Mouse (Mus musculus): ENCODE measurements around the gene Crybb3. TPM values are rescaled to one million over a fixed set of nuclear protein-coding genes. Genes with fewer than 3 reads are reported as not detected.

The Crybb3 gene
- polyA plus RNA-seq, 1 experiment, result 0.84 TPM

GRCm38 (mm10) chr5:113090750-113091149 lies 9.4 kb upstream of the Crybb3 start:
- no peaks in the 10 kb centered on the region for H3K27me3 ChIP-seq (ENCODE audit: control insufficient read depth, insufficient read depth, low read length)
- TF ChIP-seq CTCF (IDR thresholded peaks at IDR 0.05; ENCODE audit: control insufficient read depth, insufficient read depth, insufficient replicate concordance, low read depth, low read length) (no peak), POLR2A (IDR thresholded peaks at IDR 0.05; ENCODE audit: control insufficient read depth, low read depth, low read length) (no peak)
- peaks cover 2% of the 10 kb centered on the region for H3K4me1 ChIP-seq (ENCODE audit: control insufficient read depth, insufficient read depth, low read length)
- no peak overlapping the region for H3K27ac ChIP-seq (ENCODE audit: control insufficient read depth, insufficient read depth, low read depth, low read length)
- H3K36me3 ChIP-seq (ENCODE audit: control insufficient read depth, insufficient read depth, low read length), result no peaks in the 10 kb centered on the region
- H3K4me3 ChIP-seq (ENCODE audit: control insufficient read depth, low read depth, low read length), result no peak overlapping the region

- H3K4me1 ChIP-seq (ENCODE audit: control insufficient read depth, insufficient read depth, low read length), result peaks cover 5% of the 10 kb centered on the region
- TF ChIP-seq POLR2A (IDR thresholded peaks at IDR 0.05; ENCODE audit: control insufficient read depth, low read depth, low read length), result no peak
- no peak for TF ChIP-seq CTCF (IDR thresholded peaks at IDR 0.05; ENCODE audit: control insufficient read depth, insufficient read depth, insufficient replicate concordance, low read depth, low read length)
Observed at GRCm38 (mm10) chr5:113090077-113090690, 8.8 kb upstream of the Crybb3 start.

GRCm38 (mm10) chr5:113087465-113087864 lies 6.1 kb upstream of the Crybb3 start:
- H3K36me3 ChIP-seq (ENCODE audit: control insufficient read depth, insufficient read depth, low read length), result no peaks in the 10 kb centered on the region
- H3K4me3 ChIP-seq (ENCODE audit: control insufficient read depth, low read depth, low read length), result no peak overlapping the region
- H3K27me3 ChIP-seq (ENCODE audit: control insufficient read depth, insufficient read depth, low read length), result no peaks in the 10 kb centered on the region
- H3K27ac ChIP-seq (ENCODE audit: control insufficient read depth, insufficient read depth, low read depth, low read length), result no peak overlapping the region
- TF ChIP-seq CTCF (IDR thresholded peaks at IDR 0.05; ENCODE audit: control insufficient read depth, insufficient read depth, insufficient replicate concordance, low read depth, low read length) (no peak), POLR2A (IDR thresholded peaks at IDR 0.05; ENCODE audit: control insufficient read depth, low read depth, low read length) (no peak)
- H3K4me1 ChIP-seq (ENCODE audit: control insufficient read depth, insufficient read depth, low read length), result peaks cover 10% of the 10 kb centered on the region

More at GRCm38 (mm10) chr5:113090077-113090690, 8.8 kb upstream of the Crybb3 start:
- no peak overlapping the region for H3K4me3 ChIP-seq (ENCODE audit: control insufficient read depth, low read depth, low read length)
- H3K27me3 ChIP-seq (ENCODE audit: control insufficient read depth, insufficient read depth, low read length), result no peaks in the 10 kb centered on the region
- H3K36me3 ChIP-seq (ENCODE audit: control insufficient read depth, insufficient read depth, low read length), result no peaks in the 10 kb centered on the region
- no peak overlapping the region for H3K27ac ChIP-seq (ENCODE audit: control insufficient read depth, insufficient read depth, low read depth, low read length)

GRCm38 (mm10) chr5:113086990-113087389 lies 5.6 kb upstream of the Crybb3 start:
- Histone ChIP-seq H3K4me3 (ENCODE audit: control insufficient read depth, low read depth, low read length) (no peak overlapping the region), H3K27me3 (ENCODE audit: control insufficient read depth, insufficient read depth, low read length) (no peaks in the 10 kb centered on the region), H3K27ac (ENCODE audit: control insufficient read depth, insufficient read depth, low read depth, low read length) (no peak overlapping the region), H3K36me3 (ENCODE audit: control insufficient read depth, insufficient read depth, low read length) (no peaks in the 10 kb centered on the region), H3K4me1 (ENCODE audit: control insufficient read depth, insufficient read depth, low read length) (peaks cover 10% of the 10 kb centered on the region)
- TF ChIP-seq POLR2A (IDR thresholded peaks at IDR 0.05; ENCODE audit: control insufficient read depth, low read depth, low read length) (no peak), CTCF (IDR thresholded peaks at IDR 0.05; ENCODE audit: control insufficient read depth, insufficient read depth, insufficient replicate concordance, low read depth, low read length) (no peak)

- H3K27ac ChIP-seq (ENCODE audit: control insufficient read depth, insufficient read depth, low read depth, low read length), result no peak overlapping the region
- TF ChIP-seq CTCF (IDR thresholded peaks at IDR 0.05; ENCODE audit: control insufficient read depth, insufficient read depth, insufficient replicate concordance, low read depth, low read length), result no peak
- no peak for TF ChIP-seq POLR2A (IDR thresholded peaks at IDR 0.05; ENCODE audit: control insufficient read depth, low read depth, low read length)
- H3K27me3 ChIP-seq (ENCODE audit: control insufficient read depth, insufficient read depth, low read length), result no peaks in the 10 kb centered on the region
- no peak overlapping the region for H3K4me3 ChIP-seq (ENCODE audit: control insufficient read depth, low read depth, low read length)
- no peaks in the 10 kb centered on the region for H3K36me3 ChIP-seq (ENCODE audit: control insufficient read depth, insufficient read depth, low read length)
- peaks cover 10% of the 10 kb centered on the region for H3K4me1 ChIP-seq (ENCODE audit: control insufficient read depth, insufficient read depth, low read length)
Observed at GRCm38 (mm10) chr5:113086439-113086838, 5.1 kb upstream of the Crybb3 start.

- H3K36me3 ChIP-seq (ENCODE audit: control insufficient read depth, insufficient read depth, low read length), result no peaks in the 10 kb centered on the region
- TF ChIP-seq CTCF (IDR thresholded peaks at IDR 0.05; ENCODE audit: control insufficient read depth, insufficient read depth, insufficient replicate concordance, low read depth, low read length) (no peak), POLR2A (IDR thresholded peaks at IDR 0.05; ENCODE audit: control insufficient read depth, low read depth, low read length) (no peak)
- H3K4me3 ChIP-seq (ENCODE audit: control insufficient read depth, low read depth, low read length), result no peak overlapping the region
- H3K27ac ChIP-seq (ENCODE audit: control insufficient read depth, insufficient read depth, low read depth, low read length), result no peak overlapping the region
- peaks cover 10% of the 10 kb centered on the region for H3K4me1 ChIP-seq (ENCODE audit: control insufficient read depth, insufficient read depth, low read length)
- H3K27me3 ChIP-seq (ENCODE audit: control insufficient read depth, insufficient read depth, low read length), result no peaks in the 10 kb centered on the region
Observed at GRCm38 (mm10) chr5:113085931-113086330, 4.5 kb upstream of the Crybb3 start.

GRCm38 (mm10) chr5:113084309-113084708 lies 2.9 kb upstream of the Crybb3 start:
- H3K4me3 ChIP-seq (ENCODE audit: control insufficient read depth, low read depth, low read length), result no peak overlapping the region
- H3K27ac ChIP-seq (ENCODE audit: control insufficient read depth, insufficient read depth, low read depth, low read length), result no peak overlapping the region
- H3K36me3 ChIP-seq (ENCODE audit: control insufficient read depth, insufficient read depth, low read length), result no peaks in the 10 kb centered on the region
- no peak for TF ChIP-seq CTCF (IDR thresholded peaks at IDR 0.05; ENCODE audit: control insufficient read depth, insufficient read depth, insufficient replicate concordance, low read depth, low read length)
- no peak for TF ChIP-seq POLR2A (IDR thresholded peaks at IDR 0.05; ENCODE audit: control insufficient read depth, low read depth, low read length)
- H3K4me1 ChIP-seq (ENCODE audit: control insufficient read depth, insufficient read depth, low read length), result peaks cover 18% of the 10 kb centered on the region
- H3K27me3 ChIP-seq (ENCODE audit: control insufficient read depth, insufficient read depth, low read length), result no peaks in the 10 kb centered on the region
